Mouse (Mus musculus) hindbrain, embryonic 12.5 days (tissue): ENCODE data around the gene Tars2. TPM values are rescaled to one million over a fixed set of nuclear protein-coding genes. Genes with fewer than 3 reads are reported as not detected.

Experiments used
- ATAC-seq: fragments of 200-750 bp; cut with Nextera tagmentation; 2 replicates; pipeline ENCODE4 v1.8.0; 2017; ENCODE audit warnings: moderate TSS enrichment; ENCODE audit not compliant: low FRiP score
- H3K27ac ChIP-seq: fragments of 300-500 bp; sonication (generic); 2 replicates; pipeline ENCODE4 v1.5.1; 2016; ENCODE audit warnings: mild to moderate bottlenecking
- H3K27me3 ChIP-seq: fragments of 300-500 bp; sonication (generic); 2 replicates; pipeline ENCODE4 v1.6.1; 2016; ENCODE audit warnings: mild to moderate bottlenecking
- H3K36me3 ChIP-seq: fragments of 300-500 bp; sonication (generic); 2 replicates; pipeline ENCODE4 v1.6.1; 2016; ENCODE audit warnings: mild to moderate bottlenecking
- H3K4me1 ChIP-seq: fragments of 300-500 bp; sonication (generic); 2 replicates; pipeline ENCODE4 v1.6.1; 2016
- H3K4me2 ChIP-seq: fragments of 300-500 bp; sonication (generic); replicated peaks from 2 replicates; pipeline ENCODE4 v1.6.1; 2016; ENCODE audit warnings: mild to moderate bottlenecking
- H3K4me3 ChIP-seq: fragments of 300-500 bp; sonication (generic); 2 replicates; pipeline ENCODE4 v1.5.1; 2016; ENCODE audit warnings: mild to moderate bottlenecking
- H3K9ac ChIP-seq: fragments of 300-500 bp; sonication (generic); 2 replicates; pipeline ENCODE4 v1.6.1; 2016; ENCODE audit warnings: mild to moderate bottlenecking, moderate library complexity
- H3K9me3 ChIP-seq: fragments of 300-500 bp; sonication (generic); replicated peaks from 2 replicates; pipeline ENCODE4 v1.6.1; 2016; ENCODE audit warnings: mild to moderate bottlenecking
- WGBS: fragments of 180-500 bp; shearing (Covaris S2); methylation state at CpG from one replicate; pipeline ENCODE4 v1.1.7; 2016; 5-methylcytosine and 5-hydroxymethylcytosine counted together
- polyA plus RNA-seq: library from polyadenylated mRNA; unstranded; fragments of >200 nt; fragmentation: Nextera tagmentation; extraction: Ambion mirVana; gene quantifications from 2 replicates; pipeline ENCODE4 v1.2.1, GENCODE M21; 2016

Tars2 gene
- polyA plus RNA-seq, 1 experiment from 2014 or later = 39.5 TPM

GRCm38 (mm10) chr3:95704612-95705011 is 55.4 kb downstream of the Tars2 start:
- Histone ChIP-seq H3K4me3 (no peak overlapping the region), H3K4me1 (peaks cover 16% of the 10 kb centered on the region), H3K9me3 (no peaks in the 10 kb centered on the region), H3K36me3 (no peaks in the 10 kb centered on the region), H3K4me2 (no peak overlapping the region), H3K27ac (no peak overlapping the region), H3K9ac (no peak overlapping the region), H3K27me3 (no peaks in the 10 kb centered on the region)
- WGBS = 92% methylated on average over 4 of the region's 4 CpGs
- ATAC-seq = no peak

- no peak overlapping the region for H3K9ac ChIP-seq
- H3K4me2 ChIP-seq = no peak overlapping the region
- H3K27me3 ChIP-seq = no peaks in the 10 kb centered on the region
- peaks cover 16% of the 10 kb centered on the region for H3K4me1 ChIP-seq
- H3K9me3 ChIP-seq = no peaks in the 10 kb centered on the region
- no peak overlapping the region for H3K27ac ChIP-seq
- ATAC-seq = no peak
- 100% methylated on average over 3 of the region's 3 CpGs for WGBS
- H3K4me3 ChIP-seq = no peak overlapping the region
- no peaks in the 10 kb centered on the region for H3K36me3 ChIP-seq
These were observed 56.7 kb downstream of the Tars2 start for GRCm38 (mm10) chr3:95703276-95703675.

- no peak overlapping the region; the same call in 1 of the 2 replicates for H3K27ac ChIP-seq
- WGBS = 2% methylated on average over 24 of the region's 24 CpGs
- H3K9ac ChIP-seq = peak overlapping the region; percentile 39; the same call in 1 of the 2 replicates
- no peaks in the 10 kb centered on the region for H3K9me3 ChIP-seq
- peak; percentile 85 for ATAC-seq
- H3K36me3 ChIP-seq = no peaks in the 10 kb centered on the region
- H3K4me2 ChIP-seq = peak overlapping the region; percentile 52
- peaks cover 16% of the 10 kb centered on the region for H3K4me1 ChIP-seq
- no peaks in the 10 kb centered on the region for H3K27me3 ChIP-seq
- peak overlapping the region; percentile 13; the same call in 1 of the 2 replicates for H3K4me3 ChIP-seq
These were observed 58.0 kb downstream of the Tars2 start for GRCm38 (mm10) chr3:95701877-95702540.

GRCm38 (mm10) chr3:95701085-95701484 is 58.9 kb downstream of the Tars2 start:
- Histone ChIP-seq H3K27ac (no peak overlapping the region), H3K27me3 (no peaks in the 10 kb centered on the region), H3K4me2 (no peak overlapping the region), H3K4me1 (peaks cover 23% of the 10 kb centered on the region), H3K9me3 (no peaks in the 10 kb centered on the region), H3K9ac (no peak overlapping the region), H3K4me3 (no peak overlapping the region), H3K36me3 (no peaks in the 10 kb centered on the region)
- no peak for ATAC-seq
- 59% methylated on average over 2 of the region's 2 CpGs for WGBS

GRCm38 (mm10) chr3:95700233-95700681 is 59.7 kb downstream of the Tars2 start:
- Histone ChIP-seq H3K36me3 (no peaks in the 10 kb centered on the region), H3K9ac (no peak overlapping the region), H3K4me3 (no peak overlapping the region), H3K27me3 (no peaks in the 10 kb centered on the region), H3K4me2 (no peak overlapping the region), H3K9me3 (no peaks in the 10 kb centered on the region), H3K4me1 (peaks cover 31% of the 10 kb centered on the region), H3K27ac (no peak overlapping the region)
- WGBS = 54% methylated on average over 6 of the region's 6 CpGs
- no peak for ATAC-seq

GRCm38 (mm10) chr3:95698286-95698685 is 61.7 kb downstream of the Tars2 start:
- H3K9ac ChIP-seq = no peak overlapping the region
- no peak overlapping the region for H3K4me2 ChIP-seq
- no peak overlapping the region for H3K27ac ChIP-seq
- H3K4me1 ChIP-seq = peaks cover 31% of the 10 kb centered on the region
- ATAC-seq = no peak
- H3K27me3 ChIP-seq = no peaks in the 10 kb centered on the region
- no peak overlapping the region for H3K4me3 ChIP-seq
- no peaks in the 10 kb centered on the region for H3K36me3 ChIP-seq
- H3K9me3 ChIP-seq = no peaks in the 10 kb centered on the region
- 89% methylated on average over 4 of the region's 4 CpGs for WGBS

GRCm38 (mm10) chr3:95696360-95696759 is 63.6 kb downstream of the Tars2 start:
- Histone ChIP-seq H3K27me3 (no peaks in the 10 kb centered on the region), H3K4me2 (no peak overlapping the region), H3K4me1 (peaks cover 22% of the 10 kb centered on the region), H3K9me3 (no peaks in the 10 kb centered on the region), H3K9ac (no peak overlapping the region), H3K36me3 (no peaks in the 10 kb centered on the region), H3K4me3 (no peak overlapping the region), H3K27ac (0 out of 2 replicates have a peak overlapping the region, but pooled peaks have one; percentile 25)
- no peak for ATAC-seq
- 20% methylated on average over 7 of the region's 7 CpGs for WGBS

GRCm38 (mm10) chr3:95695796-95696195 is 64.2 kb downstream of the Tars2 start:
- no peak overlapping the region for H3K4me2 ChIP-seq
- H3K27me3 ChIP-seq = no peaks in the 10 kb centered on the region
- peaks cover 19% of the 10 kb centered on the region for H3K4me1 ChIP-seq
- no peak overlapping the region for H3K9ac ChIP-seq
- no peak for ATAC-seq
- no peaks in the 10 kb centered on the region for H3K9me3 ChIP-seq
- no peaks in the 10 kb centered on the region for H3K36me3 ChIP-seq
- no peak overlapping the region for H3K4me3 ChIP-seq
- H3K27ac ChIP-seq = peak overlapping the region; percentile 25; the same call in 1 of the 2 replicates
- WGBS = 24% methylated on average over 3 of the region's 3 CpGs

- 89% methylated on average over 11 of the region's 11 CpGs for WGBS
- no peak overlapping the region; the same call in 1 of the 2 replicates for H3K27ac ChIP-seq
These were observed 65.0 kb downstream of the Tars2 start for GRCm38 (mm10) chr3:95694808-95695703.

GRCm38 (mm10) chr3:95693821-95694807 is 65.9 kb downstream of the Tars2 start:
- ATAC-seq = no peak
- H3K4me2 ChIP-seq = no peak overlapping the region
- no peaks in the 10 kb centered on the region for H3K9me3 ChIP-seq
- H3K4me1 ChIP-seq = peaks cover 21% of the 10 kb centered on the region
- H3K9ac ChIP-seq = no peak overlapping the region
- H3K27me3 ChIP-seq = no peaks in the 10 kb centered on the region; the same call in 1 of the 2 replicates
- H3K36me3 ChIP-seq = no peaks in the 10 kb centered on the region
- 54% methylated on average over 11 of the region's 11 CpGs for WGBS
- H3K4me3 ChIP-seq = no peak overlapping the region
- H3K27ac ChIP-seq = no peak overlapping the region

More at GRCm38 (mm10) chr3:95694808-95695703, 65.0 kb downstream of the Tars2 start:
- Histone ChIP-seq H3K4me1 (peaks cover 15% of the 10 kb centered on the region), H3K9me3 (no peaks in the 10 kb centered on the region), H3K9ac (no peak overlapping the region), H3K36me3 (no peaks in the 10 kb centered on the region), H3K4me2 (no peak overlapping the region), H3K27me3 (no peaks in the 10 kb centered on the region), H3K4me3 (no peak overlapping the region)
- ATAC-seq = no peak

- 82% methylated on average over 6 of the region's 6 CpGs for WGBS
- no peak overlapping the region for H3K9ac ChIP-seq
- H3K9me3 ChIP-seq = no peaks in the 10 kb centered on the region
- no peak overlapping the region for H3K4me2 ChIP-seq
- no peaks in the 10 kb centered on the region; the same call in 1 of the 2 replicates for H3K27me3 ChIP-seq
- H3K4me1 ChIP-seq = peaks cover 27% of the 10 kb centered on the region
- no peak overlapping the region for H3K4me3 ChIP-seq
- H3K27ac ChIP-seq = no peak overlapping the region
- no peaks in the 10 kb centered on the region for H3K36me3 ChIP-seq
- ATAC-seq = no peak
These were observed 67.3 kb downstream of the Tars2 start for GRCm38 (mm10) chr3:95692677-95693076.
